Mouse (Mus musculus) midbrain, postnatal 0 days (tissue): Measurements from ENCODE around the gene Sec62. TPM values are rescaled to one million over a fixed set of nuclear protein-coding genes. Genes with fewer than 3 reads are reported as not detected.

ENCODE experiments used
- ATAC-seq: fragments of 200-750 bp; cut with Nextera tagmentation; 2 replicates; pipeline ENCODE4 v1.8.0; 2017; ENCODE audit warnings: moderate number of reproducible peaks, mild to moderate bottlenecking, moderate TSS enrichment, moderate library complexity; ENCODE audit not compliant: low FRiP score
- DNase-seq: peaks from one replicate; pipeline ENCODE4 v3.0.0-alpha.2; 2015; ENCODE audit warnings: low spot score
- H3K27ac ChIP-seq: fragments of 300-500 bp; sonication (generic); 2 replicates; pipeline ENCODE4 v1.5.1; 2014; ENCODE audit warnings: low read depth, mild to moderate bottlenecking, low read length, mixed read lengths
- H3K27me3 ChIP-seq: fragments of 300-500 bp; sonication (generic); 2 replicates; pipeline ENCODE4 v1.6.1; 2014; ENCODE audit warnings: low read length, control low read depth, mixed read lengths; ENCODE audit not compliant: insufficient read depth
- H3K36me3 ChIP-seq: fragments of 300-500 bp; sonication (generic); 2 replicates; pipeline ENCODE4 v1.6.1; 2014; ENCODE audit warnings: low read length, control low read depth, mixed read lengths; ENCODE audit not compliant: insufficient read depth
- H3K4me1 ChIP-seq: fragments of 300-500 bp; sonication (generic); 2 replicates; pipeline ENCODE4 v1.6.1; 2014; ENCODE audit warnings: mild to moderate bottlenecking, control low read depth, antibody characterized with exemption, low read length, mixed read lengths; ENCODE audit not compliant: insufficient read depth
- H3K4me2 ChIP-seq: fragments of 300-500 bp; sonication (generic); 2 replicates; pipeline ENCODE4 v1.6.1; 2014; ENCODE audit warnings: low read depth, mild to moderate bottlenecking, low read length, mixed read lengths; ENCODE audit not compliant: poor library complexity, severe bottlenecking
- H3K4me3 ChIP-seq: fragments of 300-500 bp; sonication (generic); 2 replicates; pipeline ENCODE4 v1.5.1; 2014; ENCODE audit warnings: low read depth, mild to moderate bottlenecking, low read length, moderate library complexity
- H3K9ac ChIP-seq: fragments of 300-500 bp; sonication (generic); replicated peaks from 2 replicates; pipeline ENCODE4 v1.6.1; 2014; ENCODE audit warnings: mild to moderate bottlenecking, low read length, moderate library complexity, mixed read lengths; ENCODE audit not compliant: poor library complexity, severe bottlenecking
- H3K9me3 ChIP-seq: fragments of 300-500 bp; sonication (generic); 2 replicates; pipeline ENCODE4 v1.6.1; 2016; ENCODE audit warnings: low read length, control low read depth
- CTCF ChIP-seq: IDR thresholded peaks from 2 replicates; pipeline ENCODE4 v1.5.1; 2016; ENCODE audit warnings: antibody characterized with exemption, mild to moderate bottlenecking
- WGBS: fragments of 180-500 bp; shearing (Covaris S2); extraction: QIAGEN DNeasy Blood & Tissue Kit; methylation state at CpG from one replicate; pipeline ENCODE4 v1.1.7; 2014; 5-methylcytosine and 5-hydroxymethylcytosine counted together
- polyA plus RNA-seq: library from polyadenylated mRNA; unstranded; fragments of >200 nt; fragmentation: Nextera tagmentation; extraction: Ambion mirVana; gene quantifications from 2 replicates; pipeline ENCODE4 v1.2.1, GENCODE M21; 2015
- total RNA-seq: library from RNA; depleted of rRNA; stranded (reverse); fragments of >200 nt; gene quantifications from 2 replicates; pipeline ENCODE4 v1.2.3, GENCODE M21; 2014

Sec62 gene
- total and polyA plus RNA-seq, 2 experiments from 2014 or later, result 58.6 to 129 TPM

DNA sequence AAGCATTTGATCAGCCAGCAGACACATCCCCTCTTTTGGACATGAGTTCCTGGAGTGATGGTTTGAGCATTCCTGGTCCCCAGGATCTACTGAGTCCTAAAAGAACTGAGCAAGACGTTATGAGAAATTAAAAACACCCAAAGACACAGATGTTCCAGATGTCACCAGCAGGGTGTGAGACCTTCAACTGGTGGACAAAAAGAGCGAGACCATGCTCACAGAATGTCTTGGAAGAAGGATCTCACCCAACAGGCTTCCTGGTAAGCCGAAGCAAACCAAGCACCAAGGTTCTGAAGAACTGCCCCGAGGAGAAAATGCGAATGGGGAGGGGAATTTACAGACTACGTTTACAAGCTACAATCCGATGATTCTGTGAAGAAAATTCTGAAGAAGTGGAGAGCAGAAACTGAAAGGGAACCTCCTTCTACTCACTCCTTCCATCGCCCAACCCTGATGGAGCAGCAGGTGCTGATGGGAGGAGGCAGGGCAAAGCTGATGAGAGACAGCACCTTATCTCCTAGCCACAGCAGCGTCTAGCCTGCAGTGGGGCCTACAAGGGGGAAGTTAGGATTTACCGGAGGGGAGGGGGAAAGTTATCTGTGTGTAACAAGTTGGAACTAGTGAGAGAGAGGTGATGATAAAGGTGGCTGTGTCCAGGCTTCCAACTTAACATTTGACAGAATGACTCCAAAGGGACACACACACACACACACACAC lies 27.2 kb upstream of the Sec62 start:
- ATAC-seq (no peak), DNase-seq (no peak)
- Histone ChIP-seq H3K4me3 (no peak overlapping the region), H3K9me3 (no peaks in the 10 kb centered on the region), H3K4me1 (no peaks in the 10 kb centered on the region), H3K27ac (no peak overlapping the region), H3K36me3 (no peaks in the 10 kb centered on the region), H3K9ac (no peak overlapping the region), H3K27me3 (no peaks in the 10 kb centered on the region), H3K4me2 (no peak overlapping the region)
- TF ChIP-seq CTCF, result no peak
- WGBS, result 81% methylated on average over 10 of the region's 10 CpGs

GRCm38 (mm10) chr3:30766177-30766576 lies 26.5 kb upstream of the Sec62 start:
- H3K4me1 ChIP-seq, result no peaks in the 10 kb centered on the region
- no peak overlapping the region for H3K27ac ChIP-seq
- WGBS, result 68% methylated on average over 7 of the region's 7 CpGs
- no peak overlapping the region for H3K9ac ChIP-seq
- DNase-seq, result no peak
- TF ChIP-seq CTCF, result no peak
- no peaks in the 10 kb centered on the region for H3K9me3 ChIP-seq
- H3K36me3 ChIP-seq, result no peaks in the 10 kb centered on the region
- H3K4me3 ChIP-seq, result no peak overlapping the region
- no peak for ATAC-seq
- no peak overlapping the region for H3K4me2 ChIP-seq
- no peaks in the 10 kb centered on the region for H3K27me3 ChIP-seq

DNA sequence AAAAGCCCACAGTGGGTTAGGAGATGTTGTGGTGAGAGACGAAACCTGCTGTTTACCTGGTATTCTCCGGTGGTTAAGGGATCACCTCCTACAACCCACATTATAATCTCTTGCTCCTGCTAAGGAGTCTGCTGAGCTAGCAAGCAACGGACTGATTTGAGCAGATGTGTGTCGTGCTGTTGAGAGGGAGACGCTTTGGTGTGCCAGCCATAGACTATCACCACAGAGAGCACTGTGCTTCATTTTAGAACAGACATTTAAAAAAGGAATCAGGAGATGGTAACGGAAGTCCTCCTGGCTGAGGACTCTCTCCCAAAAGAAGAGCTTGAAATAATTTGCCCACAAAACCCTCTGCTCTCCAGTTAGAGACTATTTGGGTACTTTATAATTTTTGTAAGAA lies 25.4 kb upstream of the Sec62 start:
- no peak overlapping the region for H3K4me2 ChIP-seq
- DNase-seq (no peak), ATAC-seq (no peak)
- no peaks in the 10 kb centered on the region for H3K27me3 ChIP-seq
- 91% methylated on average over 6 of the region's 6 CpGs for WGBS
- no peak for TF ChIP-seq CTCF
- H3K9ac ChIP-seq, result no peak overlapping the region
- H3K4me3 ChIP-seq, result no peak overlapping the region
- H3K4me1 ChIP-seq, result no peaks in the 10 kb centered on the region
- H3K27ac ChIP-seq, result no peak overlapping the region
- no peaks in the 10 kb centered on the region for H3K9me3 ChIP-seq
- H3K36me3 ChIP-seq, result no peaks in the 10 kb centered on the region

GRCm38 (mm10) chr3:30769755-30770515 lies 22.7 kb upstream of the Sec62 start:
- H3K4me2 ChIP-seq, result no peak overlapping the region
- H3K27ac ChIP-seq, result no peak overlapping the region
- H3K36me3 ChIP-seq, result no peaks in the 10 kb centered on the region
- 71% methylated on average over 10 of the region's 10 CpGs for WGBS
- DNase-seq, result no peak
- H3K9me3 ChIP-seq, result no peaks in the 10 kb centered on the region
- H3K4me1 ChIP-seq, result no peaks in the 10 kb centered on the region
- ATAC-seq, result no peak
- H3K9ac ChIP-seq, result no peak overlapping the region
- H3K4me3 ChIP-seq, result no peak overlapping the region
- no peak for TF ChIP-seq CTCF
- no peaks in the 10 kb centered on the region for H3K27me3 ChIP-seq

DNA sequence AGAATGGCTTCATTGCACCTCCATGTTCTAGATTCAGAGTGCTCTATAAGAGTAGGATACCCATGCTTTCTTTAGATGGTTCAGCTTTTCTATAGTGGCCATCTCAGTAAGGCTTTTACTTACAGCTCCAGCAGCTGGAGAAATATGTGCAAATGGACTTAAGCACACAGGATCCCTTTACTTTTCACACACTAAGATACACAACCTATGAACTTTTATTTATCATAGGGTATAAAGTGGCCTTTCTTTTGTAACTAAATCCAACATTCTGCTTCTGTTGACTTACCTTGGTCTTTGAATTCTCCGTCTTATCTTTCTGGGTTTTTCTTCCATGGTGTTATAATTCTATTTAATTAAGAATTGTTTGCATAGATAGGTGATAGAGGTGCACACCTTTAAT lies 21.1 kb upstream of the Sec62 start:
- no peak overlapping the region for H3K4me3 ChIP-seq
- H3K9ac ChIP-seq, result no peak overlapping the region
- ATAC-seq (no peak), DNase-seq (no peak)
- no peak for TF ChIP-seq CTCF
- no peaks in the 10 kb centered on the region for H3K27me3 ChIP-seq
- no peak overlapping the region for H3K4me2 ChIP-seq
- no peaks in the 10 kb centered on the region for H3K4me1 ChIP-seq
- H3K9me3 ChIP-seq, result no peaks in the 10 kb centered on the region
- H3K27ac ChIP-seq, result no peak overlapping the region
- WGBS, result 95% methylated on average over 1 of the region's 1 CpGs
- no peaks in the 10 kb centered on the region for H3K36me3 ChIP-seq

DNA sequence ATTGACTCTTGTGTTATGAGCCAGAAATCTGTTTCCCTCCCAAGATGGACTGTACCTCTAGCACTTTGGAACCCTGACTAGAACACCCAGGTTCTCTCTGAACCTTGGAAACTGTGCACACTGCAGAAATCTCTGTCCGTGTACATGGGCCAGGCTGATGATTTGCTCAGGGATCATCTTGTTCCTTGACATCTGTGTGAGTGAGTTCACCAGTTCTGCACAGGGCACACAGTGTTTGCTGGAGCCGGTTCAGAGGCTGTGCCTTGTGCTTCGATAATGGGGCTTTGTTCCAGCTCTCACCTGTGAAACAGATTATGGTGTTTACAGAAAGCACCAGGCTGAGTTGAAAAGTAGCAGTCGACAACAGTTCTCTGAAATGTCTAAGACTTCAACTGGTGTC lies 20.0 kb upstream of the Sec62 start:
- WGBS, result 78% methylated on average over 4 of the region's 4 CpGs
- Histone ChIP-seq H3K9me3 (no peaks in the 10 kb centered on the region), H3K36me3 (no peaks in the 10 kb centered on the region), H3K27ac (no peak overlapping the region), H3K4me1 (no peaks in the 10 kb centered on the region), H3K9ac (no peak overlapping the region), H3K27me3 (no peaks in the 10 kb centered on the region), H3K4me3 (no peak overlapping the region), H3K4me2 (no peak overlapping the region)
- DNase-seq (no peak), ATAC-seq (no peak)
- no peak for TF ChIP-seq CTCF
